Mouse (Mus musculus) stomach, postnatal 0 days (tissue): ENCODE measurements at regions not wholly inside any gene's neighbourhood (a gene's known extent, or its start where the extent isn't known, plus 50 kb on each side); places are given as distances from the start of the nearest gene placed in this dataset.

ENCODE experiments used
- ATAC-seq: fragments of 200-750 bp; cut with Nextera tagmentation; 2 replicates; pipeline ENCODE4 v1.8.0; 2017; ENCODE audit not compliant: low FRiP score, low TSS enrichment
- DNase-seq: peaks from one replicate; pipeline ENCODE4 v3.0.0-alpha.2; 2016; ENCODE audit warnings: low spot score
- H3K27ac ChIP-seq: fragments of 300-500 bp; sonication (generic); replicated peaks from 2 replicates; pipeline ENCODE4 v1.5.1; 2014; ENCODE audit warnings: mild to moderate bottlenecking, control low read depth
- H3K27me3 ChIP-seq: fragments of 300-500 bp; sonication (generic); 2 replicates; pipeline ENCODE4 v1.6.1; 2014; ENCODE audit warnings: low read length; ENCODE audit not compliant: control insufficient read depth, insufficient read depth
- H3K36me3 ChIP-seq: fragments of 300-500 bp; sonication (generic); 2 replicates; pipeline ENCODE4 v1.6.1; 2014; ENCODE audit warnings: low read length, mixed read lengths; ENCODE audit not compliant: control insufficient read depth, insufficient read depth
- H3K4me1 ChIP-seq: fragments of 300-500 bp; sonication (generic); replicated peaks from 2 replicates; pipeline ENCODE4 v1.6.1; 2014; ENCODE audit warnings: antibody characterized with exemption; ENCODE audit not compliant: control insufficient read depth, insufficient read depth
- H3K4me2 ChIP-seq: fragments of 300-500 bp; sonication (generic); replicated peaks from 2 replicates; pipeline ENCODE4 v1.6.1; 2014; ENCODE audit warnings: low read depth, mild to moderate bottlenecking, control low read depth, moderate library complexity
- H3K4me3 ChIP-seq: fragments of 300-500 bp; sonication (generic); 2 replicates; pipeline ENCODE4 v1.5.1; 2014; ENCODE audit warnings: low read depth, low read length, control low read depth
- H3K9ac ChIP-seq: fragments of 300-500 bp; sonication (generic); 2 replicates; pipeline ENCODE4 v1.6.1; 2014; ENCODE audit warnings: mild to moderate bottlenecking, low read length, control low read depth, mixed read lengths
- H3K9me3 ChIP-seq: fragments of 300-500 bp; sonication (generic); 2 replicates; pipeline ENCODE4 v1.6.1; 2016; ENCODE audit warnings: low read length; ENCODE audit not compliant: control insufficient read depth
- CTCF ChIP-seq: IDR thresholded peaks from 2 replicates; pipeline ENCODE4 v1.5.1; 2016; ENCODE audit warnings: antibody characterized with exemption, low read depth, mild to moderate bottlenecking, moderate library complexity
- EP300 ChIP-seq: optimal IDR thresholded peaks from 2 replicates; pipeline ENCODE3; 2016; ENCODE audit warnings: antibody characterized with exemption
- WGBS: fragments of 180-500 bp; shearing (Covaris S2); extraction: QIAGEN DNeasy Blood & Tissue Kit; methylation state at CpG from one replicate; pipeline ENCODE4 v1.1.7; 2014; 5-methylcytosine and 5-hydroxymethylcytosine counted together

GRCm38 (mm10) chr17:67409911-67410310 lies 55.7 kb upstream of the Ptprm start:
- no peak overlapping the region for H3K27ac ChIP-seq
- H3K9me3 ChIP-seq, result no peaks in the 10 kb centered on the region
- no peak overlapping the region for H3K9ac ChIP-seq
- TF ChIP-seq CTCF (no peak), EP300 (no peak)
- no peak for DNase-seq
- no peak overlapping the region for H3K4me3 ChIP-seq
- H3K36me3 ChIP-seq, result no peaks in the 10 kb centered on the region
- no peak for ATAC-seq
- WGBS, result 72% methylated on average over 2 of the region's 2 CpGs
- no peaks in the 10 kb centered on the region for H3K4me1 ChIP-seq
- no peak overlapping the region for H3K4me2 ChIP-seq
- H3K27me3 ChIP-seq, result no peaks in the 10 kb centered on the region

- Histone ChIP-seq H3K9me3 (no peaks in the 10 kb centered on the region), H3K27ac (no peak overlapping the region), H3K4me1 (no peaks in the 10 kb centered on the region), H3K27me3 (no peaks in the 10 kb centered on the region), H3K4me3 (no peak overlapping the region), H3K9ac (no peak overlapping the region), H3K4me2 (no peak overlapping the region), H3K36me3 (no peaks in the 10 kb centered on the region)
- TF ChIP-seq EP300 (no peak), CTCF (no peak)
- WGBS, result 94% methylated on average over 2 of the region's 2 CpGs
- DNase-seq, result no peak
- no peak for ATAC-seq
Observed at GRCm38 (mm10) chr17:67405934-67406333, 51.7 kb upstream of the Ptprm start.
